Mouse (Mus musculus) heart, postnatal 4 days (tissue): ENCODE measurements around the gene Cd27. TPM values are rescaled to one million over a fixed set of nuclear protein-coding genes. Genes with fewer than 3 reads are reported as not detected.
"Not testable (repeated sequence)": the region's sequence is repeated elsewhere in the genome, so short reads cannot be mapped to it uniquely, and the experiment has no call there.

ENCODE experiments used
- DNase-seq: peaks from one replicate; pipeline ENCODE4 v3.0.0; 2021
- total RNA-seq, 2 experiments: library from RNA; stranded (reverse); gene quantifications; 2 replicates each; pipeline ENCODE4 v1.2.3; 2021

Cd27 gene
- under 1 TPM; 0.38 to 0.41 TPM for total RNA-seq

DNA sequence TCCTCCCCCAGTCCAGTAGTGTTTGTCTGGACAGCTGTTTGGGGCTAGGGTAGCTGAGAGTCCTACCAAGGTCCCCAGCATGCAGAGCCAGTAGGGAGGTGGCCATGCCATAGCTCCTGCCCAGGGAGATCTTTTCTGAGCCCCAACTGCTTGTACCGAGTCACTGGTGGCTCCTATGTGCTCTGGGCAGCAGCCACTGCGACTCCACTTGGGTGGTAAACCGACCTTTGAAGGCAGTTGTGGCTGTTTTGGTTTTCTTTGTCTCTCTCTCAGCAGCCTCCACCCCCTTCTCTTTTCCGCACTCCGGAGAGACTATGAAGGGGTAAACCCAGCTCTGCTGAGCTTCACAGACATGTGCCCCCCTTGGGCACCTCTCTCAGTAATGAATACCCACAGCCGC is at the start of gene Cd27:
Cd27 (minus strand) TSS at position 229 of the 400 bp plus-strand sequence.
- DNase-seq = no peak

DNA sequence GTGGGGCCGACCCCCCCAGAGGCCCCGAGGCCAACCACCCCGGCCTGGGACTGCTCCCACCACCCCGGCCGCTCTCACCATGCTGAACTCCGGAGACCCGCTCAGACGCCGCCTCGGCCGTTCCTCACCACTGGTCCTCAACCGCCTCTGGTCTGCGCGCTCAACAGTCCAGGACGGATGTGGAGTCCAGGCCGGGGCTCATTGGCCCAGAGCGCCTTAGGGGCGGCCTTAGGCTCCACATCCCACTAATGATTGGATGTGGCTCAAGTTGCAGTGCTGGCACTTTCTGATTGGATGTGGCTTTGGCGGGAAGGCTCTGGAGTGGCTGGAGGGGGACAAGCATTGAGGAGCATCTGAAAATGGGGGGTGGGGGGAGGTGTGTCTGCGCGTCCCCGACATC is 49.1 kb upstream of the Cd27 start, which contains the start of gene Tuba3a:
Tuba3a (minus strand) TSS at position 153 of the 400 bp plus-strand sequence.
- no peak for DNase-seq

DNA sequence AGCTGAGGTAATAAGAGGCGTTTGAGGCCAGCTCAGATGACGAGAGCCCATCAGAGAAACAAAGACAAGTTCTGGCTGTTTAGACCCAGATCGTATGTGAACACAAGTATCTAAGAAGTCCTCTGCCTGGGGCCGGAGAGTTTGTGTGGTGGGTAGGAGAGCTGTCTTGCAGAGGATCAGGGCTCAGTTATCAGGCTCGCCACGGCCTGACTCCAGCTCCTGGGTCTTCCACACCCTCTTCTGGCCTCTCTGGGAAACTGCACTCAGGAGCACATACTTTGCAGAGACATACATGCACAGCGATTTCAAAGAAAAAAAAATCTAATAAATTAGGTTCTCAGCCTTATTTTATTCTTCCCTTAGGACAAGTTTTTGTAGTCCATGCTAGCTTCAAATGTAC is 47.9 kb upstream of the Cd27 start:
- DNase-seq = no peak

DNA sequence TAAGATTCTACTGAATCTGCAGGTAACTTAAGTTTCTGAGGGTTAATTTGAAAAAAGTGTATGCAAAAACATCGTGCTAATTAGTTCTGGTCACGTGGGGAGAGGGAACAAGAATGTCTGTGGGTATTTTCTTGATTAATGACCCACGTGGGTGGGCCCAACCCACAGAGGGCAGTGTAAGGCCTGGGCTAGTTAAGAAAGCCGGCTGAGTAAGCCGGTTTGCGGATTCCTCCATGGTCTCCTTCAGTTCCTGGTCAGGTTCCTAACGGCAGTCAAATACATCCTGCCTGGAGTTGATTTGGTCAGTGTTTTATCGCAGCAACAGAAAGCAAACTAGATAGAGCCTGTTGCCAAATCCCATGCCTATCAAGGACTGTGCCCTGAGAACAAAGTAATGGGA is 47.4 kb upstream of the Cd27 start:
- DNase-seq = no peak

DNA sequence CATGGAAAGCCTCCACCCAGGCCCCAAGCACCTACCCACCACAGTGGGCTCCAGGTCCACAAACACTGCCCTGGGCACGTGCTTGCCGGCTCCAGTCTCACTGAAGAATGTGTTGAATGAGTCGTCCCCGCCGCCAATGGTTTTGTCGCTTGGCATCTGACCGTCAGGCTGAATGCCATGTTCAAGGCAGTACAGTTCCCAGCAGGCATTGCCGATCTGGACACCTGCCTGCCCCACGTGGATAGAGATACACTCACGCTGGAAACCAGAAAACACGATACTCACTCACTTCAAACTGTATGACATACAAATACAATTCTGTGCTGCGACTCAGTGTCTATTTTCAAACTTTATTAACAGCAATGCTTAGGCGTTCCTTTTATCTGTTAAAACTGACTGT is 45.9 kb upstream of the Cd27 start:
- DNase-seq = not testable (repeated sequence)

DNA sequence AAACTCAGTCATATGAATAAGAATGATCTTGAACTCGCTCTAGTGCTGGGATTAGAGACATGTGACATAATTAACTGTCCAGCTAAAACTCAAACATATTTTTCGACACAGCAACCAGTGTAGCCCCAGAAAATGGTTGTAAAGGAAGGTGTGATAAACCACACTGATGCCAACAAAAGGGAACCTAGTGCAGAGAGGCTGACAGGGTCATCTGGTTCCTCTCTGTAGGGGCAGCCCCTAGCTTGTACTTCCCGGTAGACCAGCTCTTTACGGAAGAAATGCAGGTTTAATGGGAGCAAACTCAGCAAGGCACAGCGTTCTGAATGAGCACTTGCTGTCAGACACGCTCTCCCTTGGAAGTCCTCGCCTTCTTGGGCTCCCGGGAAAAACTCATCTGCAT is 42.9 kb upstream of the Cd27 start:
- no peak for DNase-seq

DNA sequence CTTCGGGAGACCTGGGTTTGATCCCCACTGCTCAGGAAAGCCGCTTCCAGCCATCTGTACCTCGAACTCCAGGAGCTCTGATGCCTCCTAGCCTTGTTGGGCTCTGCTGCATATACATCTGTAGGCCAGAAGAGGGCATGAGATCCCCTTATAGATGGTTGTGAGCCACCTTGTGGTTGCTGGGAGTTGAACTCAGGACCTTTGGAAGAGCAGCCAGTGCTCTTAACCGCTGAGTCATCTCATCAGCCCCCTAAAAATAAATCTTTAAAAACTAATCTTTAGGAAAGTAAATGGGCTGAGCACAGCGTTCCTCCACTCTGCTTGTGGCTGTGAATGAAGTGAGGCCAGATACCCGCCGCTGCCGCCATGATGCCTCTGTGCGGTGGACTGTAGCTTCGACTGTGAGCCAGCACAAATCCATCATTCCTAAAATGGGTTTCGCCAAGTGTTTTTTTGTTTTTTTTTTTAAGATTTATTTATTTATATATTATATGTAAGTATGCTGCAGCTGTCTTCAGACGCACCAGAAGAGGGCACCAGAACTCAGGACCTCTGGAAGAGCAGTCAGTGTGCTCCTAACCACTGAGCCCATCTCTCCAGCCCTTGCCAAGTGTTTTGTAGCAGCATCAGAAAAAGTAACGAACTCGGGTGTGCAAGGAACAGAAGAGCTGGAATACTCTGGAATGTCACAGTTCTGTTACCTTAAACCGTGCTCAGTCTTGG is 38.2 kb upstream of the Cd27 start:
- DNase-seq = peak; percentile 68

DNA sequence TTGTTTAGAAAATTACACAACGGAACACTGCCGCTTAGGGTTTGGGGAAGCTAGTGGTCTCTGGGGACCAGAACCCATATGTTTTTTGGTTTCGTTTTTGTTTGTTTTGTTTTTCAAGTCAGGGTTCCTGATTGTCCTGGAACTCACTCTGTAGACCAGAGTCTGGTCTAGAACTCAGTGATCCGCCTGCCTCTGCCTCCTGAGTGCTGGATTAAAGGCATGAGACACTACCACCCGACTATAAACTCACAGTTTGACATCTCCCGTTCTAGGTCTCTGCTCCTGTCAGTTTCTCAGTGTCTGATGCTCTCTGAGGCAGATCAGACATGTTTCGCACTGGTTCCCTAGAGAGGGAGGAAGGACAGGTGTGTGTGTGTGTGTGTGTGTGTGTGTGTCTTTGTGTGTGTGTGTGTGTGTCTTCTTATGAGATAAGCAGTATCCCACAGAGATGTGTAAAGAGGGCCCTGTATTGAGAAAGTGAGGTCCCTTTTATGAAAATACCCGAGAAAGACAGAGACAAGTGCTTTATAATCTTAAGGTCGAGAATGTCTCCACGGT is 35.5 kb upstream of the Cd27 start:
- no peak for DNase-seq

DNA sequence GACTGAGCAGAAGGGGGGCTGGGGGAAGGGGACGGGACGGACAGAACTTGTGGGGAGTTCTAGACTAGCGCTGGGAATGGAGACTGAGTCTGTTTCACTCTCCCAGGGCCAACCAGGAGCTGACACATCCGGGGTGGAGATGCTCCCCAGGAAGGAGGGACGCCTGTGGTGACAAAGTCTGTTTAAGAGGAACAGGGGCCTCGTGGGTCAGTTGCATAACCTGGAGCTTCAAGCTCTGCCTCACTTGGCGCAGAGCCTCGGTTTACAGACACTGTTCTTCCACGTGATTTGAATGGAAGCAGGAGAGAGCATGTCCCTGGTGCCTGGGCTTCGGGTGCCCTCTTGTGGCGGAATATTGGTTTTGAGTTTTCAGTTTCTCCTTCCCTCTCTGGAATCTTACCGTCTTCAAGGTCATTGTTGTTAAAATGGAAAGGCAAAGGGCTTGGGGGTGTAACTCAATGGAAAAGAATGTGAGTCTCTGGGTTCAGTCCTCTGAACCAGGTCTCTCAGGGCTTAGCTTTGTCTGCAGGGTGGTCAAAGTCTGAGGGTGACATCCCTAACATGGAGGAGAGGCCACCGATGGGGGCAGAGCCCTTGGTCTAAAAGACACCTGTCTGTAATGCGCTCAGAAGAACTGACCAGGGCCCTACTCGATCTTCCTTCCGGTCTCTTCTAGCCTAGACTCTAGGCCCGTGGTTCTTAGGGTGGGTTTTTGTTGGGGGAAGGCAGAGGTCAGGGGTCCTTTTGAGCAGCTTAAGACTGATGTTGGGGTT is 34.8 kb upstream of the Cd27 start:
- peak; percentile 94 for DNase-seq

DNA sequence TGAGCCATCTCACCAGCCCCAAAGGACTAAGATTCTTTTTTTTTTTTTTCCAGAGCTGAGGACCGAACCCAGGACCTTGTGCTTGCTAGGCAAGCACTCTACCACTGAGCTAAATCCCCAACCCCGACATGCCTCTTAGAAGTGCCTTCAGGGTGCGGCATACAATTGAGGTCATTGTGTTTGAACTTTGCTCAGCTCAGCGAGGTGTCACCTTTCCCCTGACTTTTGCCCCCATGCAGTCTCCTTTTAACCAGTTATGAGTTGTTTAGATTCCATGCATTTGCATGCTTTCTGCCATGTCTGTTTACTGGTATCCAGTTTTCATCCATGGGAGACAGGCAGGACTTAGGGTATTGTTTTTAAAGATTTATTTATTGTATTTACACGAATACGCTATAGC is 32.0 kb upstream of the Cd27 start:
- no peak for DNase-seq

DNA sequence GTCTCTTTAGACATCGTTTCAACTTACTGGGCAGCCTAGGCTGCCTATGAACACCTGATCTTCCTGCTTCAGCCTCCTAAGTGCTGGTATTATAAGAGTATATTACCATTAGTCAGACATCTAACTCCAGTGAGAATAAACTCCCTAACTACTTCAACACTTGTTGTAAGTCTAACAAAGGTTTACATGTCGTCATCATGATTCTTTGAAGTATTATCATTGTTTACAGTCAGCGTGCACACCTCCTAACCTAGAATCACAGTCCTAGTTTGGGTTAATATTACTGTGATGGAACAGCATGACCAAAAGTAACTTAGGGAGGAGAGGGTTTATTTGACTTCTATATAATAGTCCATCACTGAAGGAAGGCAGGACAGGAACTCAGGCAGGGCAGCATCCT is 30.7 kb upstream of the Cd27 start:
- DNase-seq = no peak

DNA sequence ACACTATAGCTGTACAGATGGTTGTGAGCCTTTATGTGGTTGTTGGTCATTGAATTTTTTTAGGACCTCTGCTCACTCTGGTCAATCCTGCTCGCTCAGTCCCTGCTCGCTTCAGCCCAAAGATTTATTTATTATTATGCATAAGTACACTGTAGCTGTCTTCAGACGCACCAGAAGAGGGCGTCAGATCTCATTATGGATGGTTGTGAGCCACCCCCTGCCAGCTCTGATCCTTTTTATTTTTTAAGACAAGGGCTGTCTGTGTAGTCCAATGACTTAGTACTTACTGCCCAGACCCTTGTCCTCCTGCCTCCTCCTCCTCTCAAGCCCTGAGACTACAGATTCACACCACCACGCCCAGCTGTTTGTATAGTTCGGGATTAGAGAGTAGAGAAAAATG is 29.8 kb upstream of the Cd27 start:
- DNase-seq = not testable (repeated sequence)

DNA sequence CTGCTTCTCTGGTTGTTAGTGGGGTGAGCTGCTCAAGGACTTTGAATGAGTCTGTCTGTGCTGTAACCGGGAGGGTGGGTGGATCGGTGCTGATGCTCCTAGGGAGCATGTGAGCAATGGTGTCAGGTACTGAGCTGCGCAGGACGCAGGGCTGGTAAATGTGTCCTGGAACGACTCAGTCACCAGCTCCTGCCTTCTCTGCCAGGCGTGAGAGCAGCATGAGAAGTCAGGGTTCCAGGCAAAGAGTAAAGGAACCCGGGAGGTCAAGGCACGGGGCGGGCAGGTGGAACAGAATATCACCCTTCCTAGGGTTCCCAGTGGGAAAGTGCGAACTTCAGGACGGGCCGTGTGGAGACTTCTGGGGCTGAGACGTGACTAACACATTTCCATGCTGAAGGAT is 29.3 kb upstream of the Cd27 start:
- no peak for DNase-seq

DNA sequence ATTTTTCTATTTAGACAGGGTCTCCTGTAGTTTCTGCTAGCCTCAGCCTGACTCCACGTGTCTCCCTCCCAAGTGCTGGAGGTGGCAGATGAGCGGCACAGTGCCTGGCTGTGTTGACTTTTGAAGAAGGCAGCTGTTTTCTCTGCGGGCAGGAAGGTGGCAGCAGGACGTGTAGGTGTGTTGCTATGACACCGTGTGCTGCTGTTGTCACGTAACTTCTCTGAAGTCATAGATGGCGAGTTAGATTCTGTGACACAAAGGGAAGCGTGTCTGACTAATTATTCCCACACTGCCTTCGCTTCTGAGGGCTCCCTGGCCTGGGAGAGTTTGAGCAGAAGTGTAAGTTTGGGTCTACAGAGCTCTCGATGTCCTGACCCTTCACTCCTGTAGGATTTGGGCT is 28.4 kb upstream of the Cd27 start:
- DNase-seq = no peak

DNA sequence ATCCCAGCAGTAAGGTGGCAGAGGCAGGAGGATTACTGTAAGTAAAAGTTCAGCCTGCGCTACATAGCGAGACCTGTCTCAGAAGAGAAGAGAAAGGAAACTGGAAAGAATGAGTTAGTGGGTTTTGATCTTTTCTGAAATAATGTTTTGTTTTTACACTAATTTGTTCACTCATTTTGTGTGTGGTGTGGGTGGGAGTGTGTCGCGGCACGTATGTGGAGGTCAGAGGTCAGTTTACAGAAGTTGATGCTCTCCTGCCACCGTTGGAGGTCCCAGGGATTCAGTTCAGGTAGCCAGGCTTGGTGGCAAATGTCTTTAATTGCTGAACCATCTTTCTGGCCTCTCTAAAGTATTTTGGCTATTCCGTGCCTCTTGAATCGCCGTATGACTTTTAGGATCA is 27.4 kb upstream of the Cd27 start:
- no peak for DNase-seq

DNA sequence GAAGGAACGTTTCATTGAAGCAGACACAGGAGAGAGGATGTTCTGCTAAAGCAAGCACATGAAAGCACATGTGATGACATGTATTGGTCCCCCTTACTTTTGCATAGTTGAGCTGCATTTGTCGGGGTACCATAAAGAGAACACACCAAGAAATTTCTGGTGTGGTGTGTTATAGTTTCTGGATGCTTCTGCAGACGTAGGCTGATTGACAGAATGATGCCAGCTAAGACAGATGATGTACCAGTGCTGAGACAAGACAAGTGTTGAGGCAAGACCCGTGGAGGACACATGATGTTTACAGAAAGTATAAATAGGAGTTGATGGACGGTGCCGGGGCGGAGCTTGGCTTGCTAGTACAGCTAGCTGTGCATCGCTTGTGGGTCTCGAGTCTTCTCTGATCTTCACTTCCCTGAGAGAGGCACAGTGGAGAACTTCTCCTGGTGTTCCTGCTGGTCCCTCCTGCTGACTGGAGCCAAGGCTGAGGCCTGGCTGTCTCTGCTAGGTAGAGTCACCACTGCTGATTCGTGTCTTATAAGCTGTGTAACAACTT is 23.3 kb upstream of the Cd27 start:
- DNase-seq = no peak

DNA sequence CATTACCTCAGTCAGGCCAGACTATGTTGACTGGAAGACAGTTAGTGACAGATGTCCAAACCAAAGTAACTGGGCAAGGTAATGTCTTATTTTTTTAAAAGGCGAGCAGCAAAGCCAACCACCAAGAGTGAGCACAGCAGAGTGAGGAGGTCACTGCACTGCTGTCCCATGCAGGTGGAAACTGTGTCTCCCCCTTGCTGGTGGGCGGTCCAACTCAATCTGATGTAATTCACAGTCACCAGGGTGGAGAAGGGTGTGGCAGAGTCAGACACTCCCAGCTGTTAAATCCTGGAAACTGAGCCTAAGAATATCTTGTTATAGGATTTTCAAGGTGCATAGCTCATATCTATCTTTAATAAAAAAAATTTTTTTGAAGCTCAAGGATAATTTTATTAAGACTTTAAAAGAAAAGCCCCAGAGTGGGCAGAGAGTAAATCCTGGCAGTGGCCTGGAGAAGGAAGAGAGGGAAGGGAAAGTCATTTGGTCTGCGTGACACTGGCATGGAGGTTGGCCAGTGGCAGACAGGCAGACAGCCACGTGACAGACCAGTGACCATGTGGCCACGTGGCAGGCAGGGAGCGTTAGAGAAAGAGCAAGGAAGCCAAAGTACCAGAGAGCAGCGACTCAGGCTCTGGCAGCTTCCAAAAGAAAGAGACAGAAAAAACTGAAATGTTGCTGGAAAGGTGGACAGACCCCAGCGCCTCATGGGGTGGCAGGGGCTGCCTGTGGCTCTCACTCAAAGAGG is 19.6 kb upstream of the Cd27 start:
- DNase-seq = peak; percentile 39

DNA sequence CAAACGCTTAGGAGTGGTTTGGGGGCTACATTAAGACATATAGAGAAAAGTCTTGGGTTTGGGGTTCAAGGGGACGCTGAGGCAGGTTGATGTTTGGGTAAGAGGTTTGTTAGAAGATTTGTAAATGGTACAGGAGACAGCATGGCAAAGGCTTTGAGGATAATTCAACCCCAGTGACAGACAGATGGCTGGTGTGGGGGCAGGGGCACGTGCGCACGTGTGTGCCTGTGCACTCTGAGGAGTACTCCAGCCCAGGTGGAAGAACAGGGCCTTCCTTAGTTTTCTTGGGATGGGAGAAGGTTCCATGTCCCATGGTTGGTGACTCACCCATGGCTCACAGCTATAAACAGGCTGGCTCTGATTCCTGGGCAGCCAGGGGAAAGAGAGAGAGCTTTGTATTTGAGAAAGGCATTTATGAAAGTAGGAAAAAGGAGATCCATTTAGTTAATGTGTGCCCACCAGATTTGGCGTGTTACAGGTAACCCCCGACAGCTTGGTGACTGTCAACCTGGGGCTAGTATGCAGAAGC is 18.8 kb upstream of the Cd27 start:
- no peak for DNase-seq

DNA sequence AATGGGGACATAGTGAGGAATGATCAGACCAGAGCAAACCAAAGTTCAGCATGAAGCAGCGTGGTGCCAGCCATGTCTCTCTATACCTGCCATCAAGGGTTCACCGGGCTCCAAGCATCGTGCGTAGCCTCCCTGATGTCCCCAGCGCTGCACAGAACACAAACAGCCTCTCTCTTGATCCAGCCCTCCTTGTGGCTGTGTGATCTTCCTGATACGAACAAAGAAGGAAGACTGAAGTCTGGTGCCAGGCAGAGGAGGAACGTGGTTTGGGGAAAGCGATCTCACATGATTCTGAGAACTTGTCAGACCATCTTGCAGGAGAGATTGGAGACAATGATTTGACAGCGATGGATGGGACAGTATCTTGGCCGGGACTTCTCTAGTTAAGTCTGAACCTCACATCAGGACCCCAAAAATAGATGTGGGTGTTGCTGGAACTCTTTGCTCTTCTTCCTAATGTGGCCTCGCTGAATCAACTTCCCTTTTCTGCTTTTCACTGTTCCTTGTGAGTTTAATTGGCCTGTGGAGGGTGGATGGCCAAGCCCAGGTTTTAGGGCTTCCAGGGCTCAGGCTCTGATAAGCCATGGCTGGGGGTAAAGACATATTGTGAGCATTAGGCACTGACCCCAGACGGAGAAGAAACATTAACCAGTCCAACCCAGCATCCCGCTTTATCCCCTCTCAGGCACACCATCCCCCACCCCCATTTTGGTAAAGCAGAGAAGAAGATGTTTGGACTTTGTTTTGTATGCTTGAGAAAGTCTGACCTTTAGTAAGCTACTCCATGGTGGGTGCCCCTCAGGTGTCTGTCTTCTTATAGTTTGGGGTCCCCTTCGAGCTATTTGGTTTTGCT is 17.3 kb upstream of the Cd27 start:
- no peak for DNase-seq

DNA sequence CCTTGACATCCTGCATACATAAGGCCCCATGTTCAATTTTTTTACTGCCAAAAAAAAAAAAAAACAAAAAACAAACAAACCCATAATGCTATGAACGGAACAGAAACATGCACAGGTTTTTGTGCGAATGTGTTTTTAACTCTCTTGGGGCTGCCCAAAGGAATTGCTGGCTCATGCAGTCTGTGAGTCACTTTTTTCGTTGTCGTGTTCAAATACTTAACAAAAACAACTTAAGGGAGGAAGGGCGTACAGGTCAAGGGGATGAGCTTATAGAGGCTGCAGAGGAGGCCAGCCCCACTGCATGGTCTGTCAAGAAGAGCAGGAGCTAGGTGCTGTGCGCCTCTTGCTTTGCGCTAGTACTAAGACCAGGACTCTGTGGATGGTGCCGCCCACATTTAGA is 15.9 kb upstream of the Cd27 start:
- DNase-seq = no peak

DNA sequence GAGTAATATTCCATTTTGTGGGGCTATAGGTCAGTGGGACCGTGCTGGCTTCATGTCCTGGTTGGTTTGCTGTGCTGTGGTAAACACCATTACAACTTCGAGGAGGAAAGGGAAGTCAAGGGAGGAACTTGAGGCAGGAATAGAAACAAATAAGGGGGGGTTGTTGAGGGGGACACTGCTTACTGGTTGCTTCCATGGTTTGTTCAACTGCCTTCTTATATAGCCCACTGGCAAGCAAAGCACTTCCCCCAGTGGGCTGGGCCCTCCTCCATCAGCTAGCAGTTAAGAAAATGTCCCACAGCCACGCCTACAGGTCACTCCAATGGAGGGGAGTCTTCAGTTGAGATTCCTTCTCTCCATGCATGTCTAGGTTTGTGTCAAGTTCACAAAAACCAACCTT is 15.5 kb upstream of the Cd27 start:
- DNase-seq = no peak

DNA sequence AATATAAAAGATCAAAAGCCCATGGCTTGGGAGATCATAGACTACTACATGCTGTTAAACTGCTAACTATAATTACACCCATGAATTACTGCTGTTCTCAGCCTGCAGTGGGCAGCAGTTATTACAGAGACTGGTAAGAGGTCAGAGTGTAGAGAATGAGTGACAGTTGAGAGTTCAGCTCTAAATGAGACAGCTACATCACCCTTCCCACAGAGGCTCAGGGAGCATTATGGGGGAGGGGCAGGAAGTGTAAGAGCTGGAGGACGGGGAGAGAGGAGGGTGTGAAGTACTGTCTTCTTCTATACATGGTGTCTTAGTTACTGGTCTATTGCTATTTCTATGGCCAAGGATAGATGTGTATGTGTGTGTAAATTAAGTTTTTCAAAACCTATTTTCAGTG is 7.7 kb upstream of the Cd27 start:
- no peak for DNase-seq
